Mouse (Mus musculus) liver, embryonic 13.5 days (tissue): ENCODE measurements at regions not wholly inside any gene's neighbourhood (a gene's known extent, or its start where the extent isn't known, plus 50 kb on each side); places are given as distances from the start of the nearest gene placed in this dataset.

Source experiments
- ATAC-seq: fragments of 200-750 bp; cut with Nextera tagmentation; 2 replicates; pipeline ENCODE4 v1.8.0; 2017; ENCODE audit warnings: low read depth, mild to moderate bottlenecking, moderate number of reproducible peaks, moderate library complexity
- DNase-seq: peaks from one replicate; pipeline ENCODE4 v3.0.0; 2022
- H3K27ac ChIP-seq: fragments of 300-500 bp; sonication (generic); 2 replicates; pipeline ENCODE4 v1.5.1; 2015; ENCODE audit warnings: moderate library complexity, mild to moderate bottlenecking, inconsistent platforms
- H3K27me3 ChIP-seq: fragments of 300-500 bp; sonication (generic); 2 replicates; pipeline ENCODE4 v1.6.1; 2015; ENCODE audit warnings: mild to moderate bottlenecking, inconsistent platforms
- H3K36me3 ChIP-seq: fragments of 300-500 bp; sonication (generic); 2 replicates; pipeline ENCODE4 v1.6.1; 2015; ENCODE audit warnings: mild to moderate bottlenecking, inconsistent platforms
- H3K4me1 ChIP-seq: fragments of 300-500 bp; sonication (generic); replicated peaks from 2 replicates; pipeline ENCODE4 v1.6.1; 2015; ENCODE audit warnings: inconsistent platforms
- H3K4me2 ChIP-seq: fragments of 300-500 bp; sonication (generic); 2 replicates; pipeline ENCODE4 v1.6.1; 2015; ENCODE audit warnings: inconsistent platforms, mild to moderate bottlenecking, moderate library complexity
- H3K4me3 ChIP-seq: fragments of 300-500 bp; sonication (generic); replicated peaks from 2 replicates; pipeline ENCODE4 v1.5.1; 2015; ENCODE audit warnings: mild to moderate bottlenecking, inconsistent platforms
- H3K9ac ChIP-seq: fragments of 300-500 bp; sonication (generic); 2 replicates; pipeline ENCODE4 v1.6.1; 2015; ENCODE audit warnings: mild to moderate bottlenecking, inconsistent platforms
- H3K9me3 ChIP-seq: fragments of 300-500 bp; sonication (generic); replicated peaks from 2 replicates; pipeline ENCODE4 v1.6.1; 2016; ENCODE audit warnings: inconsistent platforms
- WGBS: fragments of 180-500 bp; shearing (Covaris S2); methylation state at CpG from one replicate; pipeline ENCODE4 v1.1.7; 2015; ENCODE audit not compliant: insufficient replicate concordance; 5-methylcytosine and 5-hydroxymethylcytosine counted together

- Histone ChIP-seq H3K4me1 (no peaks in the 10 kb centered on the region), H3K36me3 (no peaks in the 10 kb centered on the region), H3K27me3 (no peaks in the 10 kb centered on the region), H3K4me2 (no peak overlapping the region), H3K9ac (no peak overlapping the region), H3K9me3 (no peaks in the 10 kb centered on the region), H3K4me3 (no peak overlapping the region), H3K27ac (no peak overlapping the region)
- 47% methylated on average over 4 of the region's 4 CpGs for WGBS
- DNase-seq (no peak), ATAC-seq (no peak)
Measured at GRCm38 (mm10) chr16:50696052-50696451, 105.1 kb upstream of the Ccdc54 start.

- Histone ChIP-seq H3K27me3 (no peaks in the 10 kb centered on the region), H3K4me1 (no peaks in the 10 kb centered on the region), H3K36me3 (no peaks in the 10 kb centered on the region), H3K4me2 (no peak overlapping the region), H3K27ac (no peak overlapping the region), H3K9me3 (no peaks in the 10 kb centered on the region), H3K9ac (no peak overlapping the region), H3K4me3 (no peak overlapping the region)
- DNase-seq (no peak), ATAC-seq (no peak)
- 57% methylated on average over 2 of the region's 2 CpGs for WGBS
Measured at GRCm38 (mm10) chr16:50694045-50694444, 103.1 kb upstream of the Ccdc54 start.

DNA sequence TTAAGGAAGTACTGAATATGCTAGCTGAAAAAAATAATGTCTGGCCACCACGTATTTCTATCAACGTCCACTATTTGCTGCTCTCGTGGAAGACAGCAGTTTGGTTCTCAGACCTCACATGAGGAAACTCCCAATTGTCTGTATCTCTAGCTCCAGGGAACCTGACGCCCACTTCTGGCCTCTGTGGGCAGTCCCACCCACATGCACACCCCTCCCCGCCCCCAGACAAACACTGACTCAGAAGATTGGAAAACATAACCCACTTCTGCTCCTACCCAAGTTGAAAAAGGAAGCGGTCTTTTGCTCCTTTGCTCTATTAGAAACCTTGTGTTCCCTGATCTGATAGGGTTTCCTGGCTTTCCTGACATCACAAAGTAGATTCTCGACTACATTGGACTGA is 99.9 kb upstream of the Ccdc54 start:
- no peaks in the 10 kb centered on the region for H3K36me3 ChIP-seq
- no peak overlapping the region for H3K9ac ChIP-seq
- no peaks in the 10 kb centered on the region for H3K4me1 ChIP-seq
- H3K9me3 ChIP-seq, result no peaks in the 10 kb centered on the region
- no peak overlapping the region for H3K4me2 ChIP-seq
- H3K27ac ChIP-seq, result no peak overlapping the region
- no peak for ATAC-seq
- no peak for DNase-seq
- WGBS, result 24% methylated on average over 7 of the region's 7 CpGs
- H3K27me3 ChIP-seq, result no peaks in the 10 kb centered on the region
- no peak overlapping the region for H3K4me3 ChIP-seq

DNA sequence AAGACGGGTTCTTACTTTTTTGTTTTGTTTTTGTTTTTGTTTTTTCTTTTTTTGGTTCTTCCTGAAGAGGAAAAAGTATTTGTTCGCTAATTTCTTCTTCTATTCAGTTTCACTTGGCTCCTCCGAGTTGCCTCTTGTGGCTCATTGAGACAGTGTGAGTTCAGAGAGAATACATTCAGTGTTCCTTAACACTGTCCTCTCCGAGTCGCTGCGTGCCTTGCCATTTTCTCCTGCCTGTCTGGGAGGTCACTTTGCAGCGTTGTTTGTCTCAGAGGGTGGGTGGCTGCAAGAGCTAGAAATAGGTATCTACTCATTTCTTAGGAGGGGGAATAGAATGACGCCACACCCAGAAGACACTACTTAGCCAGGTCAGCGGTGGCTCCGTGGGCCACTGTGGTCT is 98.6 kb upstream of the Ccdc54 start:
- H3K4me3 ChIP-seq, result no peak overlapping the region
- 0 out of 2 replicates have a peak overlapping the region, but pooled peaks have one; percentile 19 for H3K4me2 ChIP-seq

DNA sequence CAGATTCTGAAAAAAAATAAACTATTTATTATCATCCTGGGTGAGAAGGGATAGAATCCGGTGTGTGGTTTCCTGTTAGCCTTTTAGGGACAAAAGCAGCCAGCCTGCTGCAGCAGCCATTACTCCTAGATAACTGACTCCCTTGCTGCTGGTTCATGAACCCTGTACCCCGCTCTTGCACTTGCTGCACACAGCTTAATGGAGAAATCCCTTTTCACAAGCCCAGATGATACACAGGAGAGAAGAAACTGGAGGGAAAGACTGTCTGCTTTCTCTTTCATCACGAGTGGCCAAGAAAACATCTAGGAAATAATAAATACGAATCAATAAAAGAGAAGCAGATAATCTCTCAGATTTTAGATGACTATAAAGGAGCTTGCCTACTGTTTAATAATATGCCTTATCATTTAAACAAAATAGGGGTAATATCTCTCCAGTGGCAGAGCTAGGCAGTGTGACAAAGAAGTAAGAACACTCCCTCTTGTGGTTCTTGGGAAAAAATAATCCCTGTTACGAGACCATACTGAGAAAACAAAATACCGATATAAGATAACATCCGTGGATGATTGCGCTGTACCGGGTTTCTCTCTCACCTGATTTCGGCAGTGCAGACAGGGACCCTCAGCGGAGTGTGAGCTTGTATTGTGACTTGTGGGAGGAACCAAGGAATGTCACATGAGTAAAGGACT is 98.0 kb upstream of the Ccdc54 start:
- ATAC-seq (no peak), DNase-seq (no peak)
- 0 out of 2 replicates have a peak overlapping the region, but pooled peaks have one; percentile 19 for H3K4me2 ChIP-seq
- no peak overlapping the region for H3K4me3 ChIP-seq
- H3K4me1 ChIP-seq, result no peaks in the 10 kb centered on the region
- no peak overlapping the region for H3K27ac ChIP-seq
- WGBS, result 34% methylated on average over 11 of the region's 11 CpGs
- no peaks in the 10 kb centered on the region for H3K36me3 ChIP-seq
- H3K9ac ChIP-seq, result no peak overlapping the region
- H3K9me3 ChIP-seq, result no peaks in the 10 kb centered on the region
- no peaks in the 10 kb centered on the region for H3K27me3 ChIP-seq

More for the DNA sequence above, 98.6 kb upstream of the Ccdc54 start:
- WGBS, result 44% methylated on average over 10 of the region's 10 CpGs
- ATAC-seq, result no peak
- Histone ChIP-seq H3K9ac (no peak overlapping the region), H3K4me1 (no peaks in the 10 kb centered on the region), H3K9me3 (no peaks in the 10 kb centered on the region), H3K36me3 (no peaks in the 10 kb centered on the region), H3K27ac (no peak overlapping the region), H3K27me3 (no peaks in the 10 kb centered on the region)
- no peak for DNase-seq

DNA sequence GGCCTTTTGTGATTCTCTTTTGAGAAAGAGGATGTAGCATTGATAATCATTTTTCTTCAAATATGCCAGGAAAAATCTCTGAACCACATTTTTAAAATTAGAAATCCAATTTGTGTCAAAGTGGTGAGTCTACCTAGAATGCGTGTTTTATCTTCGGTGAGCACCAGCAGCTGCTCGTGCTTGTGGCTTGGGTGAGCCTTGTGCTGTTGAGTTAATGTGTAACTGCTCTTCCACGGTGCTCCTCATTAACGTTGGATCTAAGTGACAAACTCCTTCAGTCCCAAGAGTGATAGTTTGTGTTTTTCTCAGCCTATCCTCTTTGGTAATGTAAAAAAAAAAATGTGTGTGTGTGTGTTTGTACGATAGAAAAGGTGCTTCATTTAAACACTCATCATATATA is 88.7 kb upstream of the Ccdc54 start:
- H3K4me2 ChIP-seq, result no peak overlapping the region
- WGBS, result 59% methylated on average over 6 of the region's 6 CpGs
- DNase-seq (no peak), ATAC-seq (no peak)
- no peaks in the 10 kb centered on the region for H3K36me3 ChIP-seq
- H3K9ac ChIP-seq, result no peak overlapping the region
- no peaks in the 10 kb centered on the region for H3K4me1 ChIP-seq
- no peaks in the 10 kb centered on the region for H3K9me3 ChIP-seq
- H3K27me3 ChIP-seq, result no peaks in the 10 kb centered on the region
- no peak overlapping the region for H3K27ac ChIP-seq
- H3K4me3 ChIP-seq, result no peak overlapping the region

- ATAC-seq (no peak), DNase-seq (no peak)
- Histone ChIP-seq H3K9me3 (no peaks in the 10 kb centered on the region), H3K36me3 (no peaks in the 10 kb centered on the region), H3K4me1 (no peaks in the 10 kb centered on the region), H3K4me2 (no peak overlapping the region), H3K27ac (no peak overlapping the region), H3K9ac (no peak overlapping the region), H3K27me3 (no peaks in the 10 kb centered on the region), H3K4me3 (no peak overlapping the region)
- 59% methylated on average over 5 of the region's 5 CpGs for WGBS
Measured at GRCm38 (mm10) chr16:50673339-50673738, 82.4 kb upstream of the Ccdc54 start.

DNA sequence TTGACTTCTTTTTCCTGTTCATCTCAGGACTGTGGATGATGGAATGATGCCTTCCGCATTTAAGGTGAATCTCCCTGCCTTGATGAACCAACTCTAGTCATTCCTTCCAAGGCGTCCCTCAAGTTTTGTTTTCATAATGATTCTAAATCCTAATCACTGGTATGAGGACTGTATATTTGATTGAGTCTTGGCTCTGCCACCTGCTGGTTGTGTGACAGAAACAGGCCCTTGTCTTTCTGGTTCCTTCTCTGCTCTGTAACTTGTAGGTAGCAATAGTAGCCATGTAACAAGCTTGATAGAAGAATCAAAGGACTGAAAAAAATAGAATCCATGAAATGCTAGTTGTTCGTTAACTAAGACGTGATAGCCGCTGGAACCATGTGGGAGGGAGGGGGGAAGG is 81.8 kb upstream of the Ccdc54 start:
- no peak overlapping the region for H3K4me3 ChIP-seq
- WGBS, result 62% methylated on average over 5 of the region's 5 CpGs

GRCm38 (mm10) chr16:50671170-50671569 is 80.2 kb upstream of the Ccdc54 start:
- Histone ChIP-seq H3K9ac (no peak overlapping the region), H3K27me3 (no peaks in the 10 kb centered on the region), H3K9me3 (no peaks in the 10 kb centered on the region), H3K4me1 (no peaks in the 10 kb centered on the region), H3K36me3 (no peaks in the 10 kb centered on the region), H3K4me2 (no peak overlapping the region), H3K4me3 (no peak overlapping the region), H3K27ac (no peak overlapping the region)
- no peak for DNase-seq
- WGBS, result 72% methylated on average over 5 of the region's 5 CpGs
- no peak for ATAC-seq

More for the DNA sequence above, 81.8 kb upstream of the Ccdc54 start:
- H3K27me3 ChIP-seq, result no peaks in the 10 kb centered on the region
- no peaks in the 10 kb centered on the region for H3K36me3 ChIP-seq
- DNase-seq (no peak), ATAC-seq (no peak)
- no peaks in the 10 kb centered on the region for H3K9me3 ChIP-seq
- no peaks in the 10 kb centered on the region for H3K4me1 ChIP-seq
- H3K9ac ChIP-seq, result no peak overlapping the region
- H3K4me2 ChIP-seq, result no peak overlapping the region
- no peak overlapping the region for H3K27ac ChIP-seq

- Histone ChIP-seq H3K9ac (no peak overlapping the region), H3K27ac (no peak overlapping the region), H3K36me3 (no peaks in the 10 kb centered on the region), H3K9me3 (no peaks in the 10 kb centered on the region), H3K4me3 (no peak overlapping the region), H3K4me2 (no peak overlapping the region), H3K27me3 (no peaks in the 10 kb centered on the region), H3K4me1 (no peaks in the 10 kb centered on the region)
- ATAC-seq (no peak), DNase-seq (no peak)
- WGBS, result 12% methylated on average over 2 of the region's 2 CpGs
Measured at GRCm38 (mm10) chr16:50664240-50664639, 73.3 kb upstream of the Ccdc54 start.
